Mouse (Mus musculus) stomach, postnatal 0 days (tissue): ENCODE results near the gene Pgghg.

ENCODE experiments used
- CTCF ChIP-seq: IDR thresholded peaks from 2 replicates; pipeline ENCODE4 v1.5.1; 2016; ENCODE audit warnings: antibody characterized with exemption, low read depth, mild to moderate bottlenecking, moderate library complexity
- EP300 ChIP-seq: optimal IDR thresholded peaks from 2 replicates; pipeline ENCODE3; 2016; ENCODE audit warnings: antibody characterized with exemption

DNA sequence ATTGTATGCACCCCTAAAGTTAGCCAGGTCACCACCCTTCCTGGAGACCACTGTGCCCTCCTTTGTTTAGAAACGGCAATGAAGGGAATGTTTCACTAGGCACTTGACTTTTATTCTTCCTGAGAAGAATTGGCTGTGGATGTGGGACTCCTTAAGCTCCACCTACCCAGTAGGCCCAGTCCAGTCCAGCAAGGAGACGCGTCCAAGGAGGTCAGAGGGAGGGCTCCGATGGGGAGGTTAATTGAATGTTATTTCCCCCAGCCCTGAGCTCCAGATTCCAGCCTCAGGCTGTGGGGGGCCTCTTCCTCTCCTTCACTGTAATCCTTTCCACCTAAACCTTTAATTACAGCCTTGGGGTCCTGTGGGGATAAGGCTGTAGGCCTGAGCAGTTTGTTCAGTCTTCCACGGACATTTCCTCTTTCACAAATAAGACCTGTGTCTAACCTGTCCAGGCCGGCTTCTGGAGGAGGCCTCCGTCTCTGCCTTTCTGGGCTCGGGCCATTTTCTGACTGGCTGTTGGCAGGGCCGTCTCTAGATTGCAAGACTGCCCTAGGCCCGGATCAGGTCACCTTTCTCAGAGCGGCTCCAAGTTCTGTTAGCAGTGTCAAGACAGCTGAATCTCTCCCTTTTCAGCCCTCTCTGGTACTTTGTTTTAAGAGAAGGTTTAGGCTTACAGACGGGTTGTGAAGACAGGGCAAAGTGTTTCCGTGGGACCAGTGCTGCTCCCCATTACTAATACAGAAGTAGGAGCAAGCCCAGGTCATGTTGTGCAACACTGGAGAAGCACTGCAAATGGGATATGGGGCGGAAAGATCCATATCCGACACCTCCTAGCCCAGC lies 38.9 kb upstream of the Pgghg start:
- TF ChIP-seq CTCF (no peak), EP300 (no peak)
